Mouse (Mus musculus) megakaryocyte, embryonic 14.5 days (primary cell): Measurements from ENCODE around the gene Cpt1a.

ENCODE experiments used
- FLI1 ChIP-seq: IDR thresholded peaks from 2 replicates; pipeline ENCODE4 v1.6.1; 2012; ENCODE audit warnings: low read length, inconsistent platforms, mixed read lengths
- GATA1 ChIP-seq: IDR thresholded peaks from 3 replicates; pipeline ENCODE4 v1.6.1; 2012; ENCODE audit warnings: mixed read lengths, low read length, inconsistent platforms, borderline replicate concordance

GRCm38 (mm10) chr19:3424214-3424613 lies 102.1 kb downstream of the Cpt1a start:
- TF ChIP-seq GATA1: no peak
- no peak for TF ChIP-seq FLI1
